Mouse (Mus musculus) common myeloid progenitor, adult 5-6 weeks (primary cell): ENCODE measurements at regions not wholly inside any gene's neighbourhood (a gene's known extent, or its start where the extent isn't known, plus 50 kb on each side); places are given as distances from the start of the nearest gene placed in this dataset.
A peak's percentile ranks its signal among the peaks of the same experiment; 100 is the strongest.

Experiments
- ATAC-seq: replicated peaks from 2 replicates; pipeline ENCODE4 v1.8.0; 2016; ENCODE audit warnings: low read depth, mild to moderate bottlenecking, moderate TSS enrichment, inconsistent platforms; ENCODE audit not compliant: poor library complexity, severe bottlenecking

GRCm38 (mm10) chr13:37680837-37681619, 97.2 kb upstream of the Rreb1 start:
- ATAC-seq: no peak

GRCm38 (mm10) chr13:37683045-37683679, 95.0 kb upstream of the Rreb1 start:
- no peak for ATAC-seq

GRCm38 (mm10) chr13:37685617-37686016, 92.6 kb upstream of the Rreb1 start:
- ATAC-seq: no peak

- no peak for ATAC-seq
Measured at GRCm38 (mm10) chr13:37686109-37686508, 92.1 kb upstream of the Rreb1 start.

GRCm38 (mm10) chr13:37689127-37689777, 88.9 kb upstream of the Rreb1 start:
- ATAC-seq: no peak

GRCm38 (mm10) chr13:37691855-37692445, 86.2 kb upstream of the Rreb1 start:
- peak; percentile 87 for ATAC-seq

- no peak for ATAC-seq
Measured at GRCm38 (mm10) chr13:37693617-37694016, 84.6 kb upstream of the Rreb1 start.

GRCm38 (mm10) chr13:37704475-37704874, 73.7 kb upstream of the Rreb1 start:
- peak; percentile 69 for ATAC-seq

- no peak for ATAC-seq
Measured at GRCm38 (mm10) chr13:37705482-37705881, 72.7 kb upstream of the Rreb1 start.

- no peak for ATAC-seq
Measured at GRCm38 (mm10) chr13:37710913-37711312, 67.3 kb upstream of the Rreb1 start.

GRCm38 (mm10) chr13:37712908-37713496, 65.2 kb upstream of the Rreb1 start:
- ATAC-seq: no peak

- ATAC-seq: no peak
Measured at GRCm38 (mm10) chr13:37715058-37715712, 63.0 kb upstream of the Rreb1 start.

GRCm38 (mm10) chr13:37715770-37716693, 62.2 kb upstream of the Rreb1 start:
- ATAC-seq: no peak

GRCm38 (mm10) chr13:37717793-37718192, 60.4 kb upstream of the Rreb1 start:
- ATAC-seq: no peak

GRCm38 (mm10) chr13:37718364-37718763, 59.8 kb upstream of the Rreb1 start:
- ATAC-seq: peak; percentile 88
